Mouse (Mus musculus): ENCODE results near the gene Gpr141.

DNA sequence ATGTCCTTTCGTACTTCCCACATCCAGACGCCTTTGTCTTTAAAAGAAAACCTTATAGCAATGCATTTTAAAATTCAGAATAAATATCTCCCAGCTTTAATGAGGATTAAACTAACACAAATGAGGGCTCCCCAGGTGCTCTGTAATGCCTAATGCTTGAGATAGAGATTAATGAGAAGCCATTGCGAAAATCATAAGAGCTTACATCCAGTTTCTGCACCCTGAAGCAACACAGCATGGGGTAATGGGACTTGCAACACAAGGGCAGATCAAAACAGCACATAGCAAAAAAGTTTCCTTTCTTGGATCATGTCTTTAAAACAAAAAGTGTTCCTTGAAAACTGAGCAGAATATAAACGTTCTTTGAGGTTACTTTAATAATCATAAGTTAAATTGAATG, 30.3 kb downstream of the Gpr141 start:
- no peak for TF ChIP-seq CTCF (IDR thresholded peaks at IDR 0.05; ENCODE audit: borderline replicate concordance, insufficient read depth, low read length)
- TF ChIP-seq POLR2A (IDR thresholded peaks at IDR 0.05; ENCODE audit: low read depth, low read length): no peak
